Mouse (Mus musculus): Measurements from ENCODE around the gene Tspan13.

- TF ChIP-seq CTCF (IDR thresholded peaks at IDR 0.05; ENCODE audit: extremely low read depth, insufficient read depth, low read length) (no peak), POLR2A (IDR thresholded peaks at IDR 0.05; ENCODE audit: extremely low read depth, insufficient read depth, low read length) (no peak)
These were observed 6.8 kb downstream of the Tspan13 start for GRCm38 (mm10) chr12:36035501-36035900.
